Mouse (Mus musculus): Measurements from ENCODE around the gene Tmem140.

- TF ChIP-seq CTCF (IDR thresholded peaks at IDR 0.05; ENCODE audit: extremely low read depth, insufficient read depth, insufficient read length, insufficient replicate concordance) (no peak), POLR2A (IDR thresholded peaks at IDR 0.05; ENCODE audit: low read depth, low read length) (no peak)
Measured at GRCm38 (mm10) chr6:34879101-34879740, 16.3 kb downstream of the Tmem140 start.

All from spleen, adult 2 months (tissue).